Mouse (Mus musculus) retina, postnatal 7 days (tissue): ENCODE measurements around the gene Olfr911-ps1.

ENCODE experiments used
- DNase-seq: peaks from one replicate; pipeline ENCODE4 v3.0.0-alpha.2; 2012; ENCODE audit warnings: low read depth, low spot score

Olfr911-ps1 gene

DNA sequence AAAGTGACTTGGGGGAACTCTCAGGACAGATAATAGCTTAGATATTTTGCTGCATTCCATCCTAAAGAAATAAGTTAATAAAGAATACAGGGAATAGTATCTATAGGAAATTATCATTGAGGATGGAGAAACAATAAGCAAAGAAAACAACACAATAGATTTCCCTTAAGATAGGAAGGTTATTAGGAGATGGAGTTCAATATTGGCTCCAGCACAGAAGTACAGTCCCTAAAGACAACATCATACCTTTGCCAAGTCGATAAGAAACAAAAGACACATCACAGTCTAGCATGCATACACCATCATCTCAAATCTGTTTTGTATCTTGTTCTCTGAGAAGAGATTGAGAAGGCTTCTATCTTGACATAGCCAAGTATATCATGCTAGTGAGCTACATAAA is at the start of gene Olfr911-ps1:
TSS of gene Olfr911-ps1 (plus strand) at position 301 of the 400 bp plus-strand sequence.
- no peak for DNase-seq

GRCm38 (mm10) chr9:38486785-38487184 is 34.6 kb upstream of the Olfr911-ps1 start, which contains the start of gene Olfr906:
Olfr906 (plus strand) TSS chr9:38487085.
- DNase-seq: no peak

DNA sequence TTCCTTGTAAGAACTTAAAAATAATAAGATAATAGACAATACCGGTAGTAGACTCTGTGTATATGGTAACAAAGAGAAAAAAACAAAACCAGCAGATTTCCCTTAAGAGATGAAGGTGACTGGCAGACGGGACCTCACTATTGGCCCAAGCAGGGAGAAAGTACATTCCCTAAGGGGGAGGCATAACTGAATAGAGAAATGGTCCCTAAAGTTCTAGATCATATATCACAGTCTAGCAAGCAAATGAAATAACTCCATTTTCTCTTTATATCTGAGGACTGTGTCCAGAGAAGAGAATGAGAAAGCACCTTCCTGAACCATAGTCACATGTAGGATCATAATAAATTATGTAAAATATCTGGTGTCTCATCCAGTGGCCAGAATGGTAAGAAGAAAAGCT is 25.9 kb upstream of the Olfr911-ps1 start, which contains the start of gene Olfr907:
TSS of gene Olfr907 (plus strand) at position 301 of the 400 bp plus-strand sequence.
- DNase-seq: no peak

GRCm38 (mm10) chr9:38512353-38512752 is 9.0 kb upstream of the Olfr911-ps1 start:
- no peak for DNase-seq

DNA sequence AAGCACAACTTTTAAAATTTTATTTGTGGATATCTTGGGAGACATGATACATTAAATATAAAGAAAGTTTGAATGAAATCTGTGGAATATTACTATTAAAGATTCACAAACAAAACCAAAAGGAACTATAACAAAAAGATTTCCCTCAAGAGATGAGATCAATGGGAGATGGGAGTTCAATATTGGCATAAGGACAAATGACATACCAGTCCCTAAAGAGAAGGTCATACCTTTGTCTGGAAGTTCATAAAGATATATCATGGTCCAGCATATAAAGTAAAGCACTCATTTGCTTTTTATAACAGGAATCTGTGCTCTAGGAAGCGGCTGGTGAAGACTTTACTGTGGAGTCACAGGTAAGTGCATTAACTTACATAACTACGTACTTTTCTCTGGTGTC is 16.2 kb downstream of the Olfr911-ps1 start, which contains the start of gene Olfr910:
TSS of gene Olfr910 (plus strand) at position 301 of the 400 bp plus-strand sequence.
- DNase-seq: no peak
